Mouse (Mus musculus) hindbrain, postnatal 0 days (tissue): ENCODE results near the gene Syngr2. TPM values are rescaled to one million over a fixed set of nuclear protein-coding genes. Genes with fewer than 3 reads are reported as not detected.

ENCODE experiments used
- ATAC-seq: fragments of 200-750 bp; cut with Nextera tagmentation; 2 replicates; pipeline ENCODE4 v1.8.0; 2017; ENCODE audit warnings: mild to moderate bottlenecking, moderate TSS enrichment, moderate library complexity
- DNase-seq: peaks from one replicate; pipeline ENCODE4 v3.0.0-alpha.2; 2015; ENCODE audit warnings: low spot score
- H3K27ac ChIP-seq: fragments of 300-500 bp; sonication (generic); 2 replicates; pipeline ENCODE4 v1.5.1; 2014; ENCODE audit warnings: mild to moderate bottlenecking
- H3K27me3 ChIP-seq: fragments of 300-500 bp; sonication (generic); 2 replicates; pipeline ENCODE4 v1.6.1; 2014; ENCODE audit warnings: low read length, mixed read lengths; ENCODE audit not compliant: insufficient read depth
- H3K36me3 ChIP-seq: fragments of 300-500 bp; sonication (generic); 2 replicates; pipeline ENCODE4 v1.6.1; 2014; ENCODE audit warnings: low read length, mixed read lengths; ENCODE audit not compliant: insufficient read depth
- H3K4me1 ChIP-seq: fragments of 300-500 bp; sonication (generic); 2 replicates; pipeline ENCODE4 v1.6.1; 2014; ENCODE audit warnings: antibody characterized with exemption, low read length, mixed read lengths; ENCODE audit not compliant: insufficient read depth
- H3K4me2 ChIP-seq: fragments of 300-500 bp; sonication (generic); 2 replicates; pipeline ENCODE4 v1.6.1; 2014; ENCODE audit warnings: low read depth, mild to moderate bottlenecking, low read length, moderate library complexity, mixed read lengths
- H3K4me3 ChIP-seq: fragments of 300-500 bp; sonication (generic); 2 replicates; pipeline ENCODE4 v1.5.1; 2014; ENCODE audit warnings: low read length
- H3K9ac ChIP-seq: fragments of 300-500 bp; sonication (generic); replicated peaks from 2 replicates; pipeline ENCODE4 v1.6.1; 2014; ENCODE audit warnings: mild to moderate bottlenecking, low read length, moderate library complexity, mixed read lengths
- H3K9me3 ChIP-seq: fragments of 300-500 bp; sonication (generic); 2 replicates; pipeline ENCODE4 v1.6.1; 2016; ENCODE audit warnings: low read length, mixed read lengths
- CTCF ChIP-seq: IDR thresholded peaks from 2 replicates; pipeline ENCODE4 v1.5.1; 2016; ENCODE audit warnings: antibody characterized with exemption, control low read depth, low read depth
- WGBS: fragments of 180-500 bp; shearing (Covaris S2); extraction: QIAGEN DNeasy Blood & Tissue Kit; methylation state at CpG from one replicate; pipeline ENCODE4 v1.1.7; 2014; 5-methylcytosine and 5-hydroxymethylcytosine counted together
- polyA plus RNA-seq: library from polyadenylated mRNA; unstranded; fragments of >200 nt; fragmentation: Nextera tagmentation; extraction: Ambion mirVana; gene quantifications from 2 replicates; pipeline ENCODE4 v1.2.1, GENCODE M21; 2015
- total RNA-seq: library from RNA; depleted of rRNA; stranded (reverse); fragments of >200 nt; gene quantifications from 2 replicates; pipeline ENCODE4 v1.2.3, GENCODE M21; 2014; rRNA removed

Gene Syngr2
- total RNA-seq (21.5 and 31.7 TPM in 2 replicates), polyA plus RNA-seq (17.2 and 18.8 TPM in 2 replicates)

DNA sequence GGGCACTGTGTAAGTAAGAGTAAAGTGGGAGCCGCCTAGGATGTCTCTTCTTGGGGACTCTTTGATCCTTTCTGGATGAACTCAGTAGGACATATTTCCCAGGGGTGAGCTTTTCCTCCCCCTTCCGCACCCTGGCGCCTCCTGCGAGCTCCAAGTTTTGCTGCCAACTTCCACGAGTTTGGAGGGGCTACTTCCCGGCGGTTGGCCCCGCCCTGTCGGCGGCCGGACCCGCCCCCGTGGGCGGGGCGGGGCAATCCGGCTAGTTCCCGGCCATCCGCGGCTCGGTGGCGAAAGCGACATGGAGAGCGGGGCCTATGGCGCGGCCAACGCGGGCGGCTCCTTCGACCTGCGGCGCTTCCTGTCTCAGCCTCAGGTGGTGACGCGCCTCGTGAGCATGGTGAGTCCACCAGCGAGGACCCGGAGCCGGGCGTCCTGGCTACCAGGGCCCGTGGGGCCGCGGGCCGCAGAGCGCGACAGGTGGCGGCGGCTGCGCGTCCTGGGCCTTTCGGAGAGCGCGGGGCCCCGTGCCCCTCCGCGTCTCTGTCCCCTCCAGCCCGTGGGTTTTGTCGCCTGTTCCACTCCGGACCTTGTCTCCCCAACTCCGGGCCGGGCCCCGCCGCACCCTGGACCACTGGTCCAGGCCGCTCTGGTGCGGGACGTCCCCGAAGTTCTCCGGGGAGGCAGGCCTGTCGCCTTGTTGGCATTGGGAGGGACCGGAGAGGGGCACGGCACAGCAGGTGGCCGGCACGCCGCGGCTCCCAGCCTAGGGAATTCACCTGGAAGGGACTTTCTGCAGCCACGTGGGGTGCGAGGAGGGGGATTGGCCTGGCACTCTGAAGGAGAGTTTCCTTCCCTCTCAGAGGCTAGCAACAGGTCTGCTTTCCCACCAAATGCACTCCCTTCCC, at the start of gene Syngr2, which contains the start of gene Gm20708:
TSS of gene Syngr2 (plus strand) at position 262 of the 905 bp plus-strand sequence.
TSS of gene Gm20708 (plus strand) at position 262 of the 905 bp plus-strand sequence.
- H3K27ac ChIP-seq = peak within 1 kb of the TSS; percentile 62; the same call in 1 of the 2 replicates
- peak within 1 kb of the TSS; percentile 74 for H3K4me3 ChIP-seq
- peak; percentile 69; the same call in 1 of the 2 replicates for ATAC-seq
- peak; percentile 86 for DNase-seq
- H3K9me3 ChIP-seq = no peaks in the 10 kb centered on the region
- H3K4me2 ChIP-seq = peak within 1 kb of the TSS; percentile 100
- H3K4me1 ChIP-seq = peaks cover 12% of the 10 kb centered on the region
- no peaks in the 10 kb centered on the region for H3K36me3 ChIP-seq
- under 1% methylated on average over 71 of the region's 75 CpGs for WGBS
- TF ChIP-seq CTCF = no peak
- H3K9ac ChIP-seq = peak within 1 kb of the TSS; percentile 61
- no peaks in the 10 kb centered on the region for H3K27me3 ChIP-seq

DNA sequence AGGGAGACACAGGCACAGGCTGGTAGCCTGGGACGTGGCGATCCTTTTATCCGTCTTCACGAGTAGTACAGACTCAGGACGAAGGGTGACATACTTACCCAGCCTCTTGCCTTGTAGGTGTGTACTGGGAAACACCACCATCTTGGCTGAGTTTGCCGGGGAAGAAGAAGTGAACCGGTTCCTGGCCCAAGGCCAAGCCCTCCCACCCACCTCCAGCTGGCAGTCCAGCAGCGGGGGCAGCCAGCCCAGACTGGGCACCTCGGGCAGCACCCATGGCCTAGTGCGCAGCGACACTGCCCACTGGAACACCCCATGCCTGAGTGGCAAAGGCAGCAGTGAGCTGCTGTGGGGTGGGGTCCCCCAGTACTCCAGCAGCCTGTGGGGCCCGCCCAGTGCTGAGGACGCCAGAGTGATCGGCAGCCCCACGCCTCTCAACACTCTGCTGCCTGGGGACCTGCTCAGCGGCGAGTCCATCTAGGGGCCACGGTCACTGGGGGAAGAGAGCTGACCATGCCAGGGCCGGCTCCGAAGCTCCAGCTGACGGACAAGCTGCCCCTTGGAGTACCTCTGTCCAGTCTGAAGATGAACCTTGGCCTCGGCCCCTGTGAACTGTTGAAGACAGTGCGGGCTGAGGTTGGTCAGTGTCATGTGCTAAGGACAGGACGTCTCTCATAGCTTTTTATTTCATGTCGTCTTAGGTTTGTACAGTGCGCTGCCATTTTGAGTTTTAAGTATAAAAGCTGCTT, 48.9 kb upstream of the Syngr2 start:
- H3K9me3 ChIP-seq = no peaks in the 10 kb centered on the region
- H3K4me1 ChIP-seq = no peaks in the 10 kb centered on the region
- no peak for TF ChIP-seq CTCF
- no peak overlapping the region for H3K9ac ChIP-seq
- H3K27ac ChIP-seq = no peak overlapping the region
- WGBS = 80% methylated on average over 26 of the region's 26 CpGs
- no peak overlapping the region for H3K4me2 ChIP-seq
- H3K36me3 ChIP-seq = peaks cover 58% of the 10 kb centered on the region
- DNase-seq = no peak
- H3K27me3 ChIP-seq = no peaks in the 10 kb centered on the region
- H3K4me3 ChIP-seq = no peak overlapping the region
- ATAC-seq = 0 out of 2 replicates have a peak, but pooled peaks have one; percentile 24

GRCm38 (mm10) chr11:117761801-117762200, 47.7 kb upstream of the Syngr2 start:
- no peak for DNase-seq
- no peak for ATAC-seq
- Histone ChIP-seq H3K4me3 (no peak overlapping the region), H3K9ac (no peak overlapping the region), H3K27me3 (no peaks in the 10 kb centered on the region), H3K9me3 (no peaks in the 10 kb centered on the region), H3K4me1 (no peaks in the 10 kb centered on the region), H3K4me2 (no peak overlapping the region), H3K27ac (no peak overlapping the region), H3K36me3 (peaks cover 46% of the 10 kb centered on the region)
- 90% methylated on average over 13 of the region's 13 CpGs for WGBS
- no peak for TF ChIP-seq CTCF

- Histone ChIP-seq H3K9ac (no peak overlapping the region), H3K36me3 (peaks cover 41% of the 10 kb centered on the region), H3K4me2 (no peak overlapping the region), H3K4me3 (no peak overlapping the region), H3K27me3 (no peaks in the 10 kb centered on the region), H3K27ac (no peak overlapping the region), H3K4me1 (no peaks in the 10 kb centered on the region), H3K9me3 (no peaks in the 10 kb centered on the region)
- no peak for ATAC-seq
- 82% methylated on average over 12 of the region's 12 CpGs for WGBS
- DNase-seq = no peak
- no peak for TF ChIP-seq CTCF
These were observed 47.2 kb upstream of the Syngr2 start for GRCm38 (mm10) chr11:117762246-117762645.

GRCm38 (mm10) chr11:117764319-117764718, 45.1 kb upstream of the Syngr2 start:
- Histone ChIP-seq H3K4me1 (peaks cover 3% of the 10 kb centered on the region; the same call in 1 of the 2 replicates), H3K4me2 (no peak overlapping the region), H3K4me3 (no peak overlapping the region), H3K9ac (no peak overlapping the region), H3K27me3 (no peaks in the 10 kb centered on the region), H3K27ac (no peak overlapping the region), H3K9me3 (no peaks in the 10 kb centered on the region), H3K36me3 (peaks cover 20% of the 10 kb centered on the region; the same call in 1 of the 2 replicates)
- no peak for ATAC-seq
- no peak for TF ChIP-seq CTCF
- DNase-seq = no peak
- 89% methylated on average over 9 of the region's 9 CpGs for WGBS

- 92% methylated on average over 5 of the region's 5 CpGs for WGBS
- no peak overlapping the region for H3K27ac ChIP-seq
- no peak for TF ChIP-seq CTCF
- H3K36me3 ChIP-seq = peaks cover 15% of the 10 kb centered on the region; the same call in 1 of the 2 replicates
- H3K4me3 ChIP-seq = no peak overlapping the region
- no peak for DNase-seq
- H3K9ac ChIP-seq = no peak overlapping the region
- no peaks in the 10 kb centered on the region for H3K27me3 ChIP-seq
- no peak overlapping the region for H3K4me2 ChIP-seq
- peak; percentile 6; the same call in 1 of the 2 replicates for ATAC-seq
- H3K4me1 ChIP-seq = peaks cover 7% of the 10 kb centered on the region; the same call in 1 of the 2 replicates
- no peaks in the 10 kb centered on the region for H3K9me3 ChIP-seq
These were observed 44.1 kb upstream of the Syngr2 start for GRCm38 (mm10) chr11:117765361-117765760.
